Mouse (Mus musculus) midbrain, embryonic 11.5 days (tissue): ENCODE results near the gene Ptger4. TPM values are rescaled to one million over a fixed set of nuclear protein-coding genes. Genes with fewer than 3 reads are reported as not detected.
A peak's percentile ranks its signal among the peaks of the same experiment; 100 is the strongest.

Experiments used
- ATAC-seq: fragments of 200-750 bp; cut with Nextera tagmentation; 2 replicates; pipeline ENCODE4 v1.8.0; 2017; ENCODE audit warnings: moderate TSS enrichment, moderate library complexity; ENCODE audit not compliant: low FRiP score
- DNase-seq: peaks from one replicate; pipeline ENCODE4 v3.0.0; 2015; ENCODE audit warnings: low spot score; ENCODE audit errors: missing footprints
- H3K27ac ChIP-seq: fragments of 300-500 bp; sonication (generic); 2 replicates; pipeline ENCODE4 v1.5.1; 2014; ENCODE audit warnings: low read depth, low read length
- H3K27me3 ChIP-seq: fragments of 300-500 bp; sonication (generic); 2 replicates; pipeline ENCODE4 v1.6.1; 2014; ENCODE audit warnings: mild to moderate bottlenecking, low read length, moderate library complexity, mixed read lengths; ENCODE audit not compliant: control insufficient read depth, insufficient read depth
- H3K36me3 ChIP-seq: fragments of 300-500 bp; sonication (generic); 2 replicates; pipeline ENCODE4 v1.6.1; 2014; ENCODE audit warnings: mild to moderate bottlenecking, low read length, moderate library complexity, mixed read lengths; ENCODE audit not compliant: control insufficient read depth, insufficient read depth
- H3K4me1 ChIP-seq: fragments of 300-500 bp; sonication (generic); 2 replicates; pipeline ENCODE4 v1.6.1; 2014; ENCODE audit warnings: low read length; ENCODE audit not compliant: control insufficient read depth, insufficient read depth
- H3K4me2 ChIP-seq: fragments of 300-500 bp; sonication (generic); 2 replicates; pipeline ENCODE4 v1.6.1; 2014; ENCODE audit warnings: mild to moderate bottlenecking, moderate library complexity
- H3K4me3 ChIP-seq: fragments of 300-500 bp; sonication (generic); 2 replicates; pipeline ENCODE4 v1.5.1; 2014; ENCODE audit warnings: low read depth, low read length
- H3K9ac ChIP-seq: fragments of 300-500 bp; sonication (generic); 2 replicates; pipeline ENCODE4 v1.6.1; 2014; ENCODE audit warnings: low read length
- H3K9me3 ChIP-seq: fragments of 300-500 bp; sonication (generic); 2 replicates; pipeline ENCODE4 v1.6.1; 2016; ENCODE audit warnings: low read length; ENCODE audit not compliant: control insufficient read depth
- WGBS: fragments of 180-500 bp; shearing (Covaris S2); extraction: QIAGEN DNeasy Blood & Tissue Kit; methylation state at CpG from one replicate; pipeline ENCODE4 v1.1.7; 2014; 5-methylcytosine and 5-hydroxymethylcytosine counted together
- polyA plus RNA-seq: library from polyadenylated mRNA; unstranded; fragments of >200 nt; fragmentation: Nextera tagmentation; extraction: Ambion mirVana; gene quantifications from 2 replicates; pipeline ENCODE4 v1.2.1, GENCODE M21; 2014

Gene Ptger4
- polyA plus RNA-seq, 1 experiment from 2014 or later = 0.38 TPM

GRCm38 (mm10) chr15:5220491-5220890, 23.5 kb downstream of the Ptger4 start:
- 92% methylated on average over 6 of the region's 6 CpGs for WGBS
- DNase-seq (no peak), ATAC-seq (no peak)
- Histone ChIP-seq H3K27me3 (no peaks in the 10 kb centered on the region), H3K9me3 (no peaks in the 10 kb centered on the region), H3K4me1 (no peaks in the 10 kb centered on the region), H3K27ac (no peak overlapping the region), H3K9ac (no peak overlapping the region), H3K4me3 (no peak overlapping the region), H3K36me3 (no peaks in the 10 kb centered on the region), H3K4me2 (no peak overlapping the region)

- no peaks in the 10 kb centered on the region for H3K27me3 ChIP-seq
- H3K36me3 ChIP-seq = no peaks in the 10 kb centered on the region
- no peak for DNase-seq
- 99% methylated on average over 3 of the region's 3 CpGs for WGBS
- no peak for ATAC-seq
- no peak overlapping the region for H3K9ac ChIP-seq
- H3K4me2 ChIP-seq = no peak overlapping the region
- H3K27ac ChIP-seq = no peak overlapping the region
- no peaks in the 10 kb centered on the region for H3K4me1 ChIP-seq
- H3K4me3 ChIP-seq = no peak overlapping the region
- H3K9me3 ChIP-seq = no peaks in the 10 kb centered on the region
Observed at GRCm38 (mm10) chr15:5209116-5209515, 34.9 kb downstream of the Ptger4 start.

- Histone ChIP-seq H3K4me3 (no peak overlapping the region), H3K27me3 (no peaks in the 10 kb centered on the region), H3K9ac (no peak overlapping the region), H3K36me3 (no peaks in the 10 kb centered on the region), H3K4me2 (no peak overlapping the region), H3K27ac (no peak overlapping the region), H3K9me3 (no peaks in the 10 kb centered on the region), H3K4me1 (no peaks in the 10 kb centered on the region)
- ATAC-seq = no peak
- 91% methylated on average over 9 of the region's 9 CpGs for WGBS
- no peak for DNase-seq
Observed at GRCm38 (mm10) chr15:5205222-5205621, 38.8 kb downstream of the Ptger4 start.

DNA sequence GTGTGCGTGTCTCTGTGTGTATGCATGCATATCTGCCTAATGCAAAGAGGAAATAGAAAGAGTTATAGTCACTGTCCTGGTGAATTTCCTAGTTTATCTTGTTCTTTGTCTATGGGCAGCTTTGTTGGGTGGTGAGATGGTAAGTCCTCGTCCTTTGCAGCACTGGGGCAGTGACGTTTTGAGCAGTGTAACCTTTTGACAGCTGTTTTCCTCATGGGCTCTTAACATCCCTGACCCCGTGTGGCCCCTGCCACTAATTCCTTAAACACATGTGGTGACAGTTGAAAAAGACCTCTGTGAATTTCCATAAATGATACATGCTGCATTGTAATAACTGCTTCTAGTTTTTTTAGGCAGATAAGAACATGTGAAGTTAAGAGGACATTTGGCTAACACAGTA, 47.3 kb downstream of the Ptger4 start:
- H3K27me3 ChIP-seq = no peaks in the 10 kb centered on the region
- H3K9ac ChIP-seq = no peak overlapping the region
- DNase-seq (no peak), ATAC-seq (no peak)
- H3K9me3 ChIP-seq = no peaks in the 10 kb centered on the region
- WGBS = 66% methylated on average over 4 of the region's 4 CpGs
- H3K4me2 ChIP-seq = no peak overlapping the region
- H3K36me3 ChIP-seq = no peaks in the 10 kb centered on the region
- no peak overlapping the region for H3K4me3 ChIP-seq
- H3K4me1 ChIP-seq = no peaks in the 10 kb centered on the region
- no peak overlapping the region for H3K27ac ChIP-seq

DNA sequence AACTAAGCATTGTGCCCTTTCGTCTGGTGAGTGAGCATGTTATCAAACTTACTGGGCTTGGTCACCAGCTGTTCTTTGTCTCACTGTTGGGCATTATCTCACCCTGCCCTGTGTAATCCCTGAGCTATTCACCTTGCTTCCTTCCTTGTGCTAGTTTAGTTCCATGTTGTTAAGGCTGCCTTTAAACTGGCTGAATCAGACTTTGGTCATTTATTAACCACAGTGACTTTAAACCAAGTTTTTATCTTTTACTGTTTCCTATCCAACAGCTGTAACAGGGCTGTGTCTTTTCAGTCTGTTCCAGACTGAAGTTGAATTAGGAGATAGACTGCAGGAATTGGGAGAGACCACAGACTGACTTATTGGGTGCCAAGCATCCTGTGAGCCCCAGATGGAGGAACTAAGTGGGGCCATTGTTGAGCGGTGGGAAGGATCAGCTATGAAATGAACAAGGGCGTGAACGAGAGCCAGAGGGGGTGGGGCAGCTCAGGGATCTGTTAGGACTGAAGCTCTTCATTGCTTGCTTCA, 47.9 kb downstream of the Ptger4 start:
- H3K9ac ChIP-seq = no peak overlapping the region
- no peak overlapping the region for H3K4me2 ChIP-seq
- ATAC-seq = no peak
- H3K27ac ChIP-seq = no peak overlapping the region
- H3K36me3 ChIP-seq = no peaks in the 10 kb centered on the region
- DNase-seq = no peak
- H3K9me3 ChIP-seq = no peaks in the 10 kb centered on the region
- WGBS = 81% methylated on average over 4 of the region's 4 CpGs
- no peaks in the 10 kb centered on the region for H3K27me3 ChIP-seq
- H3K4me1 ChIP-seq = no peaks in the 10 kb centered on the region
- no peak overlapping the region for H3K4me3 ChIP-seq

DNA sequence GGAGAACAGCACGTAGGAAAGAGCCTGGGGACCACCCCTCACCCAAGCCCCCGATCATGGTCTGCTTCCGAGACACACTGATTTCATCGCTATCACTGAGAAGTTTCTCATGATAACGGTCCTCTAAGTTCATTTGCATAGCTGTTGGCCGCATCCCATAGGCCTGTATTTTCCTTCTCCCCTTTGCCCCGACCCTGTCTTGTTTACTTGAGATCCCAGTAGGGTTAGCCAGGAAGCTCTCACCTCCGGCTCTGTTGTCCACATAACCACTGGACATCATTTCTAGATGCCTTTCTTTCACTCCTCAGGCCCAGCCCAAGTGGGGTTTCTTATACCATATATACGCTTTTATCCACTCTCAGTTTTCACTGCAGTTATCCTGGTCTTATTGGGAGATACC, 49.1 kb downstream of the Ptger4 start:
- Histone ChIP-seq H3K9me3 (no peaks in the 10 kb centered on the region), H3K4me2 (no peak overlapping the region), H3K27ac (no peak overlapping the region), H3K4me1 (no peaks in the 10 kb centered on the region), H3K36me3 (no peaks in the 10 kb centered on the region), H3K27me3 (no peaks in the 10 kb centered on the region), H3K9ac (no peak overlapping the region), H3K4me3 (no peak overlapping the region)
- DNase-seq (no peak), ATAC-seq (no peak)
- WGBS = 91% methylated on average over 9 of the region's 9 CpGs

- ATAC-seq = no peak
Observed at GRCm38 (mm10) chr15:5194446-5194845, 49.5 kb downstream of the Ptger4 start.

DNA sequence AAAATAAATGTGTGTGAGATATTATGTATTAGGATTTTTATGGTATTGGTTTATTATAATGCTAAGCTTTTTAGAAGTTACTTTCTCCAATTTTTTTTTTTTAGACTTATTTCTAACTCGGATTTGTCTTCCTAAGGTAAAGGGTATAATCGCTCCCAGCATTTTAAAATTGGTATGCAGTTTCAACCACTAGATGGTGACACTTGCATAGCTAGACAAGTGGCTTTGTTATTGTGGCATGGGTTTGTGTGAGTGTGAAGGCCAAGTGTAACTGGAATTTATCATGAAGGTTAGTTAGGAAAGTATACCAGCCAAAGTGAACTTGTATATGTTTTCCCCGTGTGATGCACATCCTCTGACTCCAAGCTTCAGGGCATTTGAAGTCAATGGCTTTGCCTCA, 50.2 kb downstream of the Ptger4 start:
- Histone ChIP-seq H3K9ac (no peak overlapping the region), H3K36me3 (no peaks in the 10 kb centered on the region), H3K9me3 (no peaks in the 10 kb centered on the region), H3K4me1 (no peaks in the 10 kb centered on the region), H3K4me3 (no peak overlapping the region), H3K27me3 (no peaks in the 10 kb centered on the region), H3K27ac (no peak overlapping the region), H3K4me2 (no peak overlapping the region)
- ATAC-seq (0 out of 2 replicates have a peak, but pooled peaks have one; percentile 22), DNase-seq (no peak)
- 89% methylated on average over 3 of the region's 3 CpGs for whole genome bisulfite sequencing

More at GRCm38 (mm10) chr15:5194446-5194845, 49.5 kb downstream of the Ptger4 start:
- no peak overlapping the region for H3K4me3 ChIP-seq
- no peak for DNase-seq
- no peaks in the 10 kb centered on the region for H3K36me3 ChIP-seq
- H3K27me3 ChIP-seq = no peaks in the 10 kb centered on the region
- no peak overlapping the region for H3K27ac ChIP-seq
- no peak overlapping the region for H3K4me2 ChIP-seq
- 88% methylated on average over 6 of the region's 6 CpGs for WGBS
- no peaks in the 10 kb centered on the region for H3K9me3 ChIP-seq
- H3K4me1 ChIP-seq = no peaks in the 10 kb centered on the region
- H3K9ac ChIP-seq = no peak overlapping the region

DNA sequence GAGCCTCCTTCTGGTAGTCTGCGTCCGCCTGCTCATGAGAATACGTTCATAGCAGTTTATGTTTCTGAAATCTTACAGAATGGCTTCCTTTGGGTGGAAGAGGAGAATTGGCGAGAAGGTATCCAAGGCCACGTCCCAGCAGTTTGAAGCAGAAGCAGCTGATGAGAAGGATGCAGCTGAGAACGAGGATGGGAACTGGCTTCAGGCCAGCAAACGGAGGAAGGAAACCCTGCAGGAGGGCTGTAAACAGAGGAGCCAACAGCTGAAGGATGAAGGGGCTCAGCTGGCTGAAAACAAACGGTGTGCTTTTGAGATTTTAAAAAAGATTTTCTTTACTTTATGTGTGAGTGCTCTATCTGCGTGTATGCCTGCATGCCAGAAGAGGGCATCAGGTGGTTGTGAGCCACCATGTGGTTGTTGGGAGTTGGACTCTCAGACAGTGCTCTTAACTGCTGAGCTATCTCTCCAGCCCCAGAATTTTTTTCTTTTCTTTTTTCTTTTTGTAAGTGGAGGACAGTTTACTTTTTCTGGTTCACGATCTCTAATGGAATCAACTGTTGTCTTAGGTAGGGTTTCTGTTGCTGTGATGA, 54.4 kb downstream of the Ptger4 start:
- no peak for DNase-seq

More for the DNA sequence above, 54.4 kb downstream of the Ptger4 start:
- no peak overlapping the region for H3K4me2 ChIP-seq
- H3K27ac ChIP-seq = no peak overlapping the region
- ATAC-seq = no peak
- no peaks in the 10 kb centered on the region for H3K27me3 ChIP-seq
- no peaks in the 10 kb centered on the region for H3K9me3 ChIP-seq
- H3K9ac ChIP-seq = no peak overlapping the region
- H3K4me1 ChIP-seq = peaks cover 10% of the 10 kb centered on the region; the same call in 1 of the 2 replicates
- 81% methylated on average over 10 of the region's 10 CpGs for WGBS
- no peaks in the 10 kb centered on the region for H3K36me3 ChIP-seq
- no peak overlapping the region for H3K4me3 ChIP-seq
